Mouse (Mus musculus) layer of hippocampus, adult 2 months (tissue): ENCODE results near the gene Cap2. TPM values are rescaled to one million over a fixed set of nuclear protein-coding genes. Genes with fewer than 3 reads are reported as not detected.

Experiments
- DNase-seq, 2 experiments: peaks; one replicate each; pipeline ENCODE4 v3.0.0; 2022; ENCODE audit warnings: low spot score in 2 of 2
- H3K27ac ChIP-seq: fragments of 200-600 bp; 2 replicates; pipeline ENCODE4 v1.8.1; 2022
- H3K4me3 ChIP-seq: fragments of 200-600 bp; 2 replicates; pipeline ENCODE4 v1.8.1; 2022; ENCODE audit warnings: mild to moderate bottlenecking
- CTCF ChIP-seq: fragments of 200-600 bp; conservative IDR thresholded peaks from 2 replicates; pipeline ENCODE4 v1.8.1; 2022; ENCODE audit warnings: antibody characterized with exemption, mild to moderate bottlenecking, moderate library complexity
- total RNA-seq, 2 experiments: library from RNA; stranded (reverse); gene quantifications; 2 replicates each; pipeline ENCODE4 v1.2.3; 2021

The Cap2 gene
- total RNA-seq, 2 experiments from 2014 or later = 216 to 220 TPM

DNA sequence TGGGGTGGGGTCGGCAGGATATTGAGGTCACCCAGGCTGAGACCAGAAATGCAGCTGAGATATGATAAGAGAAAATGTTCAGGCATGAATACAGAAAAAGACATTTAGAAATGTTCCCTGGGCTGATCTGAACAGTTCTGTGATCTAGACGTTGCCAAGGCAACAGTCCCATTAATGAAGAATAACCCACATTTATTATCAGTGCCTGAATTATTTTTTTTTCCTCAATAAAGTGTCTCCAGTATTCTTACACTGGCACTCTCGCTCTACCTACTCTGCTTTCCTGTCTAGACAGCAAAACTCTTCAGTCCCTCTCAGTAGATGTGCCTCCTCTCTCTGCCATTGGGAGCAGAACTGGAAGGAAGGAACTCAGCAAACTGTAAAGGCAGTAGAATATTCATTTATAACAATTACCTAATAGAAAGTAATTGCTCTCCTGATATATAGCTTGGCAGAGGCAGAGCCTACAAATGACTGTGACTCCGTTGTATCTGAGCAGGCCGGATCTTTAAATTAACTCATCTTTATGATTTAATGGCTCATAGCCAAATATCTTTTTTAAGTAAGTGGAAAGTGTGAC lies 47.0 kb downstream of the Cap2 start:
- Histone ChIP-seq H3K27ac (peak overlapping the region; percentile 79), H3K4me3 (peak overlapping the region; percentile 4; the same call in 1 of the 2 replicates)
- no peak; the same call in 1 of the 2 replicates for TF ChIP-seq CTCF
- no peak for DNase-seq

- Histone ChIP-seq H3K27ac (no peak overlapping the region), H3K4me3 (no peak overlapping the region)
- no peak for TF ChIP-seq CTCF
- no peak for DNase-seq
Observed at GRCm38 (mm10) chr13:46550627-46551026, 49.0 kb downstream of the Cap2 start.

DNA sequence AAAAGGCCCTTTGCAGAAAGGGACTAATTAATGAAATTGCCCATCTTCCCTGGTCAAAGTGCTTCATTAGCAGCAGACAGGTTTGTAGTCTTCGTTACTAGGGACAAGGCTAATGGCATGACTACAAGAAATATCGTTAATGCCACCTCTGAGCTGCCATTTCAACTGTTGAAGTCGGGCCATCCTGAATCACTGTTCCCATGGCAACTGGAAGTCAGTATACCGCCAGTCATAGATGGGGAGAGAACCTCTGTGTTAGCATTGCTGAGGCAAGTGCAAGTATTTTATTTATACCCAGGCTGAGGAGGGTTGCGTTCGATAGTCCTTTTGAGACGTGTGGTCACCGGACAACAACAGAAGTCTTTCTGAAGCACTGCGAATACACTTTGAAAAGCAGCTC lies 53.1 kb downstream of the Cap2 start:
- Histone ChIP-seq H3K4me3 (no peak overlapping the region), H3K27ac (peak overlapping the region; percentile 10; the same call in 1 of the 2 replicates)
- DNase-seq = no peak
- TF ChIP-seq CTCF = no peak

- no peak for DNase-seq
- Histone ChIP-seq H3K27ac (no peak overlapping the region), H3K4me3 (no peak overlapping the region)
- TF ChIP-seq CTCF = no peak
Observed at GRCm38 (mm10) chr13:46565913-46566312, 64.3 kb downstream of the Cap2 start.

DNA sequence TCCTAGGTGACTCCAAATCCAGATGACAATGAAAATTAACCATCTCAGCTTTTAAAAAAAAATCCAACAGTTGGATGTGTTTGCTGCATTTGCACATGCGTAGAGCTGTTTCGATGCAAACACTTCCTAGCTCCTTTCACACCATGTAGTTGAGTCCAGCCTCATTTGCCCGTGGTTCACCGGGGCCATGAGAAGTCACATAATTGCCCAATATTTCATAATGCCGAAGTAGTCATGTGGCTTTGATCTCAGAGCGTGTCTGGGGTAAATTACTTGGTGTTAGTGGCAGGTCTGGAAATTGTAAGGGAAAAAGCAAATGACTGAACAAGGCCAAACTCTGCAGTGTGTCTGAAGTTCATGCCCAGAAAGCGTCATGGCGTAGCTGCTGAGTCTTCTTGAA lies 67.8 kb downstream of the Cap2 start:
- TF ChIP-seq CTCF = no peak
- Histone ChIP-seq H3K4me3 (no peak overlapping the region), H3K27ac (no peak overlapping the region)
- DNase-seq = no peak

DNA sequence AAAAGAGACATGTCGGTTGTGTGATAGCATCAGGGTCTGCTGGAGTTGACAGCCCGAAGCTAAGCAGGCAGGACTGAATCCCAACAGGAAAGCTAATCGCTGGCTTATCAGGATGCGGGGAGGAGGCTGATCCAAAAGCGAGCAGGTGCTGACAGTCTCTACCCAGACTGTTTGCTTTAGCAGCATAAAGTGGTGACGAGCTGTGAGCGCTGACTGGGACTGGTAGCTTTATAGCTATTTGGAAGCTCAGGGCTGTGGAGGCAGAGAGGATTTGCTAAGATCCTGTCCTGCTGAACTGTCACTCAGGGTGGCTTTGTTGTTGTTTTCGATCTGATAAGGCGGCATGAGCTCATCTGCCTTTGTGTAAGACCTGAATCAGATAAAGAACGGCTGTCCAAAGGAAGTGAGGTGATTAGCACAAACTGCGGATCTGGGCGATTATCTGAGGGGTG lies 69.5 kb downstream of the Cap2 start:
- peak; percentile 60 to 81 for DNase-seq
- TF ChIP-seq CTCF = no peak
- Histone ChIP-seq H3K27ac (peak overlapping the region; percentile 88), H3K4me3 (peak overlapping the region; percentile 41)

- DNase-seq = peak; percentile 37 to 39
- no peak for TF ChIP-seq CTCF
- H3K4me3 ChIP-seq = peak overlapping the region; percentile 39
- H3K27ac ChIP-seq = peak overlapping the region; percentile 88
Observed at GRCm38 (mm10) chr13:46571961-46572647, 70.5 kb downstream of the Cap2 start.

- Histone ChIP-seq H3K27ac (peak overlapping the region; percentile 34), H3K4me3 (no peak overlapping the region)
- no peak for TF ChIP-seq CTCF
- no peak for DNase-seq
Observed at GRCm38 (mm10) chr13:46572648-46573163, 71.1 kb downstream of the Cap2 start.

- no peak for DNase-seq
- no peak overlapping the region for H3K27ac ChIP-seq
- TF ChIP-seq CTCF = no peak
- no peak overlapping the region for H3K4me3 ChIP-seq
Observed at GRCm38 (mm10) chr13:46574201-46574600, 72.6 kb downstream of the Cap2 start.

DNA sequence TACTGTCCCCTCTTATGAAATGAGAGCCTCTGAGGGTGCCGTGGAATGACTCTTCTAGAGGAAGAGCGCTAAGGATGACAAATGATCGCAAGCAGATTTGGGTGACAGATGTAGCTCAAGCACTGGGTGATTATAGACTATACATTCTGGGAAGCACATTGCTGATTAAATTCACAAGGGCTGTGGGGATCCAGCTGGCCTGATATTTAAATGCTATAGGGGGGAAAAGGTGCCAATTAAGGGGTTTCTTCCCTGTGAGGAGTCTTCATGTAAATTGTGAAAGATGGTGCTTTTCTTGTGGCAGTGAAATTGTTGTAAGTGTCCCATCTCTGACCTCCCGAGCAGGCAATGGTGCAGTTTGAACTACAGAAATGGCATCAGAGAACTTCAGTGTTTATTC lies 73.1 kb downstream of the Cap2 start:
- Histone ChIP-seq H3K4me3 (no peak overlapping the region), H3K27ac (no peak overlapping the region)
- TF ChIP-seq CTCF = no peak
- no peak for DNase-seq

DNA sequence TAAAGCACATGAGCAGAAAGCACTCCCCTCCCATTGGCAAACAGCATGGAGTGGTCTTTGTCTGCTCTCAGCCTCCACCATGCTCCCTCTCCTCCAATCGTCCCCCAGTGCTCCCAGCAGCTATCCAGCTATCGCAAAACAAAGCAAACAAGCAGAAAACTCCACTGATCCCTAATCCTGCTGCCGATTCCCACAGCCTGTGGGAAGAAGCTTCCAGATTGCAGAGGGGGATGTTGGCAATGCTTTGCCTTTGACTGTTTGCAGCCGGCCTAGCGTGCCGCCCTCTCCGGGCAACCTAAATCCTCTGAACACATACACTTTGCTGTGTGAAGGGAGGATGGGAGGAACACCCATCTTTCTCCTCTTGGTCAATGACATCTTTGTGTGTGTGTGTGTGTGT lies 83.2 kb downstream of the Cap2 start:
- peak; percentile 16 to 55 for DNase-seq
- Histone ChIP-seq H3K4me3 (peak overlapping the region; percentile 3; the same call in 1 of the 2 replicates), H3K27ac (peak overlapping the region; percentile 46)
- peak; percentile 23 for TF ChIP-seq CTCF

DNA sequence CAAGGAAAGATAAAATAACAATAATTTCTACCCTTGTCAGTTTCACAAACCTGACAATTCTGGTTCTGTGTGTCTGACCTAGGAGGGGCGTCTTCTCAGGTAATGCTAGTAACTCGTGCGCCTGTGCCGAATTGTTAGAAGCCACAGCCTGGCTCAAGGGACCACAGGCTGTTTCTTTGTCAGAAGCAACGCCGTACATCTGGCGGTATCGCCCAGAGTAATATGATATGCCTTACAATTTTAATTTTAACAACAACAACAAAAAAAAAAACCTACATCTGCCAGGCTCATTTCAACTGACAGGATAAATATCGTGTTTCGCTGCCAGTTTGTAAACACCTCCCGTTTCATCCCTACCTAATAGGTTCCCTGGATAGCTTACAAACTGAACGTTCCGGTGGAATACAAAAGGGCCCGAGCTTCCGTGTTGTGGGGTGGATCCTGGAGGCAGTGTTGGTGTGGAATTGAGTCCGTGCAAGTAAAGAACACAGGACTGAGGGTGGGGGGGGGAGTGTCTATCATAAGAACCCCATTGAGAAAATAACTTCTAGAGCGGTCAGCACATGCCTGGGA lies 86.2 kb downstream of the Cap2 start:
- TF ChIP-seq CTCF = no peak
- no peak for DNase-seq
- peak overlapping the region; percentile 57; the same call in 1 of the 2 replicates for H3K27ac ChIP-seq
- no peak overlapping the region for H3K4me3 ChIP-seq

- no peak overlapping the region for H3K4me3 ChIP-seq
- H3K27ac ChIP-seq = peak overlapping the region; percentile 57; the same call in 1 of the 2 replicates
- peak in 1 of 2 experiments; percentile 25 for DNase-seq
- no peak for TF ChIP-seq CTCF
Observed at GRCm38 (mm10) chr13:46588606-46589005, 87.0 kb downstream of the Cap2 start.
